Mouse (Mus musculus): Measurements from ENCODE around the gene Lig1.

DNA sequence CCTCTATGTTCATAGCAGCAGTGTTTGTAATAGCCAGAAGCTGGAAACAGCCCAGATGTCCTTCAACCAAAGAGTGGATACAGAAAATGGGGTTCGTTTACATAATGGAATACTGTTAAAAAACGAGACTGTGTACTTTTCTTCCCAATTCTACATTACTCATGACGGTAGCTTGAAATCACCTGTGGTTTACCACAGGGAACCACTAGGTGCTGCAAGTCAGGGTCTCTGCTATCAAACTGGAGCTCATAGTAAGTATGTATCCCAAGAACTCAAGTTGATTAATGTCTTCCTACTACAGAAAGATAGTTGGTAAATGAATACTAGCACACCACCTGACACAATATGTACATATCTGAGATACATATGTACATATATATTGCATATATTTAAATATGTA is 44.3 kb downstream of the Lig1 start:
- TF ChIP-seq TAL1 (IDR thresholded peaks at IDR 0.05; ENCODE audit: low read length) (no peak), GATA1 (IDR thresholded peaks at IDR 0.05; ENCODE audit: low read length) (no peak)
